Mouse (Mus musculus) stomach, postnatal 0 days (tissue): Measurements from ENCODE around the gene Prelp. TPM values are rescaled to one million over a fixed set of nuclear protein-coding genes. Genes with fewer than 3 reads are reported as not detected.
A peak's percentile ranks its signal among the peaks of the same experiment; 100 is the strongest.

Source experiments
- ATAC-seq: fragments of 200-750 bp; cut with Nextera tagmentation; 2 replicates; pipeline ENCODE4 v1.8.0; 2017; ENCODE audit not compliant: low FRiP score, low TSS enrichment
- DNase-seq: peaks from one replicate; pipeline ENCODE4 v3.0.0-alpha.2; 2016; ENCODE audit warnings: low spot score
- H3K27ac ChIP-seq: fragments of 300-500 bp; sonication (generic); replicated peaks from 2 replicates; pipeline ENCODE4 v1.5.1; 2014; ENCODE audit warnings: mild to moderate bottlenecking, control low read depth
- H3K27me3 ChIP-seq: fragments of 300-500 bp; sonication (generic); 2 replicates; pipeline ENCODE4 v1.6.1; 2014; ENCODE audit warnings: low read length; ENCODE audit not compliant: control insufficient read depth, insufficient read depth
- H3K36me3 ChIP-seq: fragments of 300-500 bp; sonication (generic); 2 replicates; pipeline ENCODE4 v1.6.1; 2014; ENCODE audit warnings: low read length, mixed read lengths; ENCODE audit not compliant: control insufficient read depth, insufficient read depth
- H3K4me1 ChIP-seq: fragments of 300-500 bp; sonication (generic); replicated peaks from 2 replicates; pipeline ENCODE4 v1.6.1; 2014; ENCODE audit warnings: antibody characterized with exemption; ENCODE audit not compliant: control insufficient read depth, insufficient read depth
- H3K4me2 ChIP-seq: fragments of 300-500 bp; sonication (generic); replicated peaks from 2 replicates; pipeline ENCODE4 v1.6.1; 2014; ENCODE audit warnings: low read depth, mild to moderate bottlenecking, control low read depth, moderate library complexity
- H3K4me3 ChIP-seq: fragments of 300-500 bp; sonication (generic); 2 replicates; pipeline ENCODE4 v1.5.1; 2014; ENCODE audit warnings: low read depth, low read length, control low read depth
- H3K9ac ChIP-seq: fragments of 300-500 bp; sonication (generic); 2 replicates; pipeline ENCODE4 v1.6.1; 2014; ENCODE audit warnings: mild to moderate bottlenecking, low read length, control low read depth, mixed read lengths
- H3K9me3 ChIP-seq: fragments of 300-500 bp; sonication (generic); 2 replicates; pipeline ENCODE4 v1.6.1; 2016; ENCODE audit warnings: low read length; ENCODE audit not compliant: control insufficient read depth
- CTCF ChIP-seq: IDR thresholded peaks from 2 replicates; pipeline ENCODE4 v1.5.1; 2016; ENCODE audit warnings: antibody characterized with exemption, low read depth, mild to moderate bottlenecking, moderate library complexity
- EP300 ChIP-seq: optimal IDR thresholded peaks from 2 replicates; pipeline ENCODE3; 2016; ENCODE audit warnings: antibody characterized with exemption
- WGBS: fragments of 180-500 bp; shearing (Covaris S2); extraction: QIAGEN DNeasy Blood & Tissue Kit; methylation state at CpG from one replicate; pipeline ENCODE4 v1.1.7; 2014; 5-methylcytosine and 5-hydroxymethylcytosine counted together
- polyA plus RNA-seq: library from polyadenylated mRNA; unstranded; fragments of >200 nt; fragmentation: Nextera tagmentation; extraction: Ambion mirVana; gene quantifications from 2 replicates; pipeline ENCODE4 v1.2.1, GENCODE M21; 2015

The Prelp gene
- polyA plus RNA-seq, 1 experiment from 2014 or later: 4.7 TPM

DNA sequence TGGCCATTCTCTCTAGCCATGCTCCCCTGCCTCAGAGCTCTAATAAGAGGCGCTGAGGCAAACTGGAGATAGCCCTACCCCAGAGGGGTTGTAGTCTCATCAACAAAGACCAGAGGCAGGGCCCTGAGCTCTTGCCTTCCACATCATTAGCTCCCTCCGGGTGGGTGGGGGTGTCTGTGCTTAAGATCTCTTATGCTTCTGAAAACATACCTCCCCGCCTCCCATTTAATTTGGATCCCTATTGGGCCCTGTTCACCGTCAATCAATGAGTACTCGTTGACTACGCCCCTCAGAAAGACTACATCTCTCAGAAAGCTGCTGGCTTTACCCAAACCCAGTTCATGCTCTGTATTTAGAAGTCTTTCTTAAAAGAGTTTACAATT, 3.1 kb downstream of the Prelp start:
- TF ChIP-seq EP300 (no peak), CTCF (no peak)
- Histone ChIP-seq H3K27ac (peak overlapping the region; percentile 74), H3K4me3 (no peak overlapping the region), H3K9ac (peak overlapping the region; percentile 35; the same call in 1 of the 2 replicates), H3K27me3 (no peaks in the 10 kb centered on the region), H3K4me1 (peaks cover 8% of the 10 kb centered on the region; the same call in 1 of the 2 replicates), H3K9me3 (no peaks in the 10 kb centered on the region), H3K4me2 (peak overlapping the region; percentile 29; the same call in 1 of the 2 replicates), H3K36me3 (no peaks in the 10 kb centered on the region)
- DNase-seq: no peak
- WGBS: 58% methylated on average over 6 of the region's 6 CpGs
- no peak for ATAC-seq

DNA sequence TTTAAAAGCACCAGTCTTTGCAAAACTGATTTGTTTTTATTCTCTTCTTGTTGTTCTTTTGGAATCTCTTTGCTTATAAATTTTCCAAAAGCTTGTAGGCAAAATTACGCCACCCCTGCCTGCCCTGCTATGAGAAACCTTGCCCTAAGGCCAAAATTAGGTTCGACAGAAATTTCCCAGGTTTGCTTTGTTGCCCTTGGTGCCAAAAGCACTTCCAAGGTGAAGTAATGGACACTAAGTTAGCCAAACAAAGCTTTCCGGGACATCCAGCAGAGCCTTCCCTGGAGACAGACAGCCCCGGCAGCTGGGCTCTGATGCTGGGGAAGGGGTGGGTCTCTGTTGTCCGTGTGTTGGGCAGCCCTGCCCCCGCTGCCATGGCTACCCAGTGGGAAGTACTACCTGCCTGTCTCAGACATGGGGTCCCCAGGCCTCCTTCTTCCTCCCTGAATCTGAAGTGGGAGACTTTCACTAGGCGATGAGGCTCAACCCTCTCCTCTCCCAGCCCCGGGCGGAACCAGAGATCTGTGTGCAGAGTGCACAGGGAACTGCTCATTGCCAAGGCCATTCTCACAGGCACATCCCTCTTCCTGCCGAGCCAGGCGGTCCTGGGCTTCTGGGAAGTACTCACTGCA, 3.6 kb downstream of the Prelp start:
- TF ChIP-seq CTCF (no peak), EP300 (no peak)
- ATAC-seq (no peak), DNase-seq (no peak)
- WGBS: 46% methylated on average over 11 of the region's 11 CpGs
- H3K4me2 ChIP-seq: peak overlapping the region; percentile 29; the same call in 1 of the 2 replicates
- no peak overlapping the region for H3K4me3 ChIP-seq
- H3K27ac ChIP-seq: peak overlapping the region; percentile 74
- no peaks in the 10 kb centered on the region for H3K27me3 ChIP-seq
- no peaks in the 10 kb centered on the region for H3K9me3 ChIP-seq
- H3K9ac ChIP-seq: peak overlapping the region; percentile 35; the same call in 1 of the 2 replicates
- peaks cover 8% of the 10 kb centered on the region; the same call in 1 of the 2 replicates for H3K4me1 ChIP-seq
- H3K36me3 ChIP-seq: no peaks in the 10 kb centered on the region

DNA sequence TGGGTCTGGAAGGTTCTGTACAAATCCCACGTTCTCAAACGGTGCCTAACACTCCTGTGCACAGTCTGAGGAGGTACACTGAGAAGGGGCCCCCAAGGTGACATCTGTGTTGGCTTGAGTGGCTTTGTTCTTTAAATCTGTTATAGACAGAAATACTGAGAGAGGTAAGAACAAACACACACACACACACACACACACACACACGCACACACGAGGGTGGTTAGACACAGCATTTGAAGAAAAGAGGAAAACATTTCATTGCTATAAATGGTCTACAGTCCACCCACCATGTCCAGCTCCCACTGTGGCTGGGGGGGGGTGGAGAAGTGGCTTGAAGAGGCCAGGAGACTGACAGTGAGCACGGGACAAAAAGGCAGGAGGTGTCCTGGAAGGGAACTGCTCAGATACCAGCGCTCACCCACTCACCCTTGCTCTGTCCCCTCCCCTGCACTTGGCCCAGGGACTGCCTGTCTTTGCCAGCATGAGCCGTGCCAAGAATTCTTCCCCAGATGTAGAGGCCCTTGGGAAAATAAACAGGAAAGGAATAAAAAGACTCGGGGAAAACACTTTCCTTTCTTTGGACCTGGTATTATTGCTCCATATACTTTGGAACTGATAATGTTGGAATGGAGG, 5.4 kb downstream of the Prelp start:
- Histone ChIP-seq H3K9ac (no peak overlapping the region), H3K27ac (peak overlapping the region; percentile 70)
- peak; percentile 50 for DNase-seq

DNA sequence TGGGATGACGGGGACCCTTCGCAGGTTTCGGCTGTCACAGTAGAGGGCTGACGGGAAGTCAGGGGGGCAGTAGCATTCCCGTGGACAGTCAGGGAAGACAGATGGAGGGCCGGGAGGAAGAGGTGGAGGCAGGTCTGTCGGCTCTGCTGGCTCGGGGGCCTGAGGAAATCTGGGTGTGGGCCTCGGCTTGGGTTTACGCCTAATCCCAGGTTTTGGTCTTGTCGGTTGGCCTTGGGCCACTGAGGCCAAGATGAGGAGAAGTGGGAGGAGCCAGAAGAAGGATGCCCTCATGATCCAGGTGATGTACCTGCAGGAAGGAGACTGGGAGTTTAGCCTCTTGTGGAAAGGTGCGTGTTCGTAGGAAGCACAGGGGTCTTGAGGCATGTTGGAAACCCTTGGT, 6.1 kb downstream of the Prelp start:
- Histone ChIP-seq H3K27ac (no peak overlapping the region), H3K4me2 (no peak overlapping the region), H3K4me1 (peaks cover 8% of the 10 kb centered on the region; the same call in 1 of the 2 replicates), H3K9ac (no peak overlapping the region), H3K9me3 (no peaks in the 10 kb centered on the region), H3K4me3 (no peak overlapping the region), H3K36me3 (no peaks in the 10 kb centered on the region), H3K27me3 (no peaks in the 10 kb centered on the region)
- ATAC-seq (no peak), DNase-seq (no peak)
- 82% methylated on average over 13 of the region's 13 CpGs for WGBS
- no peak for TF ChIP-seq CTCF
- no peak for TF ChIP-seq EP300

More for the DNA sequence above, 5.4 kb downstream of the Prelp start:
- peaks cover 8% of the 10 kb centered on the region; the same call in 1 of the 2 replicates for H3K4me1 ChIP-seq
- no peak overlapping the region for H3K4me3 ChIP-seq
- H3K9me3 ChIP-seq: no peaks in the 10 kb centered on the region
- TF ChIP-seq CTCF: no peak
- TF ChIP-seq EP300: no peak
- no peaks in the 10 kb centered on the region for H3K36me3 ChIP-seq
- no peaks in the 10 kb centered on the region for H3K27me3 ChIP-seq
- ATAC-seq: peak; percentile 68; the same call in 1 of the 2 replicates
- WGBS: 31% methylated on average over 8 of the region's 8 CpGs
- no peak overlapping the region for H3K4me2 ChIP-seq

DNA sequence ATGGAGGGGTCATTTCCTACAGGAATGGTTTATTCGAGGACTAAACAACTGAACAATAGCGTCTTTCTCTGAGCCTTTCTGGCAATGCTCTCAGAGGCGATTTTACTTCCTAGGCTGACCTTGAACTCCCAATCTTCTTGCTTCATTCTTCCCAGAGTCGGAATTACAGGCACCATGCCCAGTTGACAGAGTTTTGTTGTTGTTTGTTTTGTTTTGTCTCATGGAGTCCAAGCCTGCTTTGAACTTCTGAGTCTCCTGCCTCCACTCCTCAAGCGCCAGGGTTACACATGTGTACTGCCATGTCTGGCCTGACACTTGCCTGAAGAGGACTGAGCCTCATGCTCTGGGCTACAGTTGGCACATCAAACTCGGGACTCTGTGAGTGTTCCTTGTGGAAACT, 8.2 kb downstream of the Prelp start:
- ATAC-seq (no peak), DNase-seq (no peak)
- H3K4me2 ChIP-seq: no peak overlapping the region
- H3K27me3 ChIP-seq: no peaks in the 10 kb centered on the region
- WGBS: 71% methylated on average over 6 of the region's 6 CpGs
- no peaks in the 10 kb centered on the region for H3K36me3 ChIP-seq
- no peak overlapping the region for H3K9ac ChIP-seq
- H3K4me3 ChIP-seq: no peak overlapping the region
- TF ChIP-seq CTCF (no peak), EP300 (no peak)
- H3K27ac ChIP-seq: no peak overlapping the region
- peaks cover 7% of the 10 kb centered on the region for H3K4me1 ChIP-seq
- no peaks in the 10 kb centered on the region for H3K9me3 ChIP-seq

DNA sequence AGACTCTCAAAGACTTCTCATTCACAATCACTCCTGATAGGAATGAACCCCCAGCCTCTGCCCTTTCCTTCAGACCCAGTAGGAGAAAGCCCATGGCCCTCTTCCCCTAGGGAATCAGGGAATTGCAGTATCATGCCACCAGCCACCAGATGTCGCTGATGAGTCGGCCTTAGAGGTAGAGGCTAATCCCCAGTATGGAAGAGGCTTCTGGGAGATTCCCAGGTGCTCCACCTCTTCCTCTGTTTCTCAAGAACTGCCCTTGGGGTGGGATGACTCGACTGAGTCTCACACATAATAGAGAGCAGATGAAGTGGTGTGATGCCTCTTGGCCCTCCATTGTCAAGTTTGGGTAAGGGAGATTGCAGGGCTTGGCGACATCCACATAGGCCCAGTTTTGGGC, 9.8 kb downstream of the Prelp start:
- TF ChIP-seq CTCF (peak; percentile 96), EP300 (no peak)
- no peaks in the 10 kb centered on the region for H3K9me3 ChIP-seq
- no peaks in the 10 kb centered on the region for H3K27me3 ChIP-seq
- no peak overlapping the region for H3K27ac ChIP-seq
- no peak overlapping the region for H3K9ac ChIP-seq
- H3K4me3 ChIP-seq: no peak overlapping the region
- WGBS: 22% methylated on average over 4 of the region's 4 CpGs
- 0 out of 2 replicates have a peak, but pooled peaks have one; percentile 34 for ATAC-seq
- H3K36me3 ChIP-seq: no peaks in the 10 kb centered on the region
- DNase-seq: peak; percentile 78
- H3K4me2 ChIP-seq: no peak overlapping the region
- peaks cover 5% of the 10 kb centered on the region for H3K4me1 ChIP-seq
